Mouse (Mus musculus) urinary bladder, postnatal 14 days (tissue): ENCODE data around the gene Krtap4-7.
"Not testable (repeated sequence)": the region's sequence is repeated elsewhere in the genome, so short reads cannot be mapped to it uniquely, and the experiment has no call there.

Experiments used
- DNase-seq: peaks from one replicate; pipeline ENCODE4 v3.0.0; 2021; ENCODE audit warnings: low spot score

Gene Krtap4-7

GRCm38 (mm10) chr11:99597742-99598141 is 46.1 kb downstream of the Krtap4-7 start, which contains the start of gene Krtap9-3:
Gene Krtap9-3 (minus strand): TSS chr11:99598105.
- not testable (repeated sequence) for DNase-seq
